Comparison of ENCODE assay signal across 8 mouse cellular contexts in the genomic region with DNA sequence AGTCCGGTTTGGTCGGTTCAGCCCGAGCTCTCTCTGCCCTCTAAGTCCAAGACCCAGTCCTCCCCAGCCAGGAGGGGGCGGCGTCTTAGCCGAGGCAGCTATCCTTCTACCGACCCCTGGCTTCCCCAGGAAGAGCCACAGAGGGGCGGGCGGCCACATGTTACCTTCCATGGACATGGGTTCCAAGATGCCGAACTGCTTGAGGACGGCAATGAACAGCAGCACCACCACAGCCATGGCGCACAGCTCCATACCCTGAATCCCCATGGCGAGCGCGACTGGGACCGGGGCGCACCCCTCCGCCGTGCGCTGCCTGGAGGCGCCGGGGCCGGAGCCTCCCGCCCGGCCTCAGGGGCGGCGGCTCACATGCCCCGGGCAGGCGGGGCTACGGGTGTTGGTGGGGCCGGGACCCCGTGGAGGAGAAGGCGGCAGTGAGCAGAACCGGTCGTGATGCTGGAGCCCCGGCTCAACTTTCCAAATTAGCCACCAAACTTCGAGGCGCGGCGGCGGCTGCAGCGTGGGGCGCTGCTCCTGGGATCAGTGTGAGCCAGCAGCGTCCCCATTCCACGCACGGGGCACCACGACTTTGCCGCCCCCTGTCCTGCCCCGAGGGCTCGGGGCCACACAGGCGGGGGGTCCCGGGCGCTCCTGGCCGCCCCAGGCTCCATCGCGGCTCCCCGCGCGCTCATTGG. TPM values are rescaled to one million over a fixed set of nuclear protein-coding genes. Genes with fewer than 3 reads are reported as not detected.
DNase-seq lines count a peak whose midpoint lies in the region; ATAC-seq and TF ChIP-seq lines count a peak whose summit lies in the region.

No protein-coding gene starts in this region.

- intact Hi-C loops in left cerebral cortex, postnatal 14 days (cut with DNase I): no loop called here

- no peaks in the 10 kb centered on the region for H3K9me3 ChIP-seq in limb, embryonic 12.5 days
- no peaks in the 10 kb centered on the region for H3K9me3 ChIP-seq in neural tube, embryonic 12.5 days

- WGBS in limb, embryonic 12.5 days: under 1% methylated on average over 59 of the region's 59 CpGs
- under 1% methylated on average over 59 of the region's 59 CpGs for WGBS in neural tube, embryonic 12.5 days

- H3K79me2 ChIP-seq in C2C12 (ENCODE audit: control insufficient read depth, insufficient read depth): no peaks in the 10 kb centered on the region

- no peaks in the 10 kb centered on the region for H3K36me3 ChIP-seq in C2C12 (ENCODE audit: control insufficient read depth, insufficient read depth)
- no peaks in the 10 kb centered on the region for H3K36me3 ChIP-seq in limb, embryonic 12.5 days
- no peaks in the 10 kb centered on the region for H3K36me3 ChIP-seq in neural tube, embryonic 12.5 days

- peak overlapping the region; percentile 96 for H3K4me2 ChIP-seq in limb, embryonic 12.5 days
- peak overlapping the region; percentile 70 for H3K4me2 ChIP-seq in neural tube, embryonic 12.5 days (replicated peaks)

- H3K27ac ChIP-seq in limb, embryonic 12.5 days: no peak overlapping the region
- H3K27ac ChIP-seq in neural tube, embryonic 12.5 days: no peak overlapping the region

- H3K79me3 ChIP-seq in C2C12 (ENCODE audit: low read depth): no peaks in the 10 kb centered on the region

- TF ChIP-seq CTCF in C2C12 (IDR thresholded peaks at IDR 0.05; ENCODE audit: control insufficient read depth, insufficient read depth, insufficient read length): no peak

- peaks cover 35% of the 10 kb centered on the region; the same call in 1 of the 2 replicates for H3K4me1 ChIP-seq in limb, embryonic 12.5 days (replicated peaks)
- peaks cover 25% of the 10 kb centered on the region for H3K4me1 ChIP-seq in neural tube, embryonic 12.5 days

- peak overlapping the region; percentile 51 for H3K9ac ChIP-seq in limb, embryonic 12.5 days (replicated peaks)
- H3K9ac ChIP-seq in neural tube, embryonic 12.5 days: peak overlapping the region; percentile 36; the same call in 1 of the 2 replicates

- DNase-seq in MN1 (ENCODE audit: low spot score): peak; percentile 36
- peak; percentile 18 for DNase-seq in forelimb bud, embryonic 11.5 days (ENCODE audit: low read depth, low spot score)
- no peak for DNase-seq in cerebellum, postnatal 14 days
- no peak for DNase-seq in left cerebral cortex, adult 18-20 months (ENCODE audit: low spot score in 2 of 2)
- no peak for DNase-seq in left cerebral cortex, postnatal 14 days (ENCODE audit: low spot score in 2 of 2)

- H3K4me3 ChIP-seq in C2C12 (ENCODE audit: insufficient read depth, poor library complexity, severe bottlenecking): peak overlapping the region; percentile 30
- H3K4me3 ChIP-seq in limb, embryonic 12.5 days (replicated peaks): peak overlapping the region; percentile 60
- H3K4me3 ChIP-seq in neural tube, embryonic 12.5 days: peak overlapping the region; percentile 38

- peak overlapping the region; percentile 60 for H3ac ChIP-seq in C2C12 (ENCODE audit: control insufficient read depth, insufficient read length, low read depth)

- peak; percentile 57 for ATAC-seq in limb, embryonic 12.5 days (ENCODE audit: insufficient number of reproducible peaks, insufficient read depth, low FRiP score, low TSS enrichment, low read depth)
- ATAC-seq in neural tube, embryonic 12.5 days (ENCODE audit: low FRiP score, low read depth): no peak

- H3K27me3 ChIP-seq in C2C12 (ENCODE audit: control insufficient read depth, insufficient read depth, insufficient read length): peaks cover 25% of the 10 kb centered on the region
- peaks cover 75% of the 10 kb centered on the region for H3K27me3 ChIP-seq in limb, embryonic 12.5 days
- H3K27me3 ChIP-seq in neural tube, embryonic 12.5 days (replicated peaks): peaks cover 76% of the 10 kb centered on the region

TF ChIP-seq in C2C12, 6 proteins besides CTCF, POLR2A, EP300 and RAD21:
- TF ChIP-seq MYOG (IDR thresholded peaks at IDR 0.05; ENCODE audit: control insufficient read depth, extremely low read depth, insufficient read length) (no peak), CEBPB (IDR thresholded peaks at IDR 0.05; ENCODE audit: low read depth) (no peak), MAX (IDR thresholded peaks at IDR 0.05) (no peak), USF1 (IDR thresholded peaks at IDR 0.05; ENCODE audit: low read depth) (no peak), MYOD1 (IDR thresholded peaks at IDR 0.05; ENCODE audit: control insufficient read depth, insufficient read length, low read depth) (no peak), FOSL1 (IDR thresholded peaks at IDR 0.05; ENCODE audit: insufficient read depth, low read length, poor library complexity, severe bottlenecking) (no peak)
TF ChIP-seq in C2C12: peak in this region for 0.

RNA-seq across cellular contexts. Expression of a gene that starts 37.6 kb away (rescaled TPM):
- 2.6 TPM for polyA plus RNA-seq in C2C12 (2012; fragmentation: generic; extraction: Trizol)
- 23.1 and 24.2 TPM in 2 replicates for polyA plus RNA-seq in limb, embryonic 12.5 days (2016; fragmentation: Nextera tagmentation; extraction: Ambion mirVana)
- 26.3 and 29.2 TPM in 2 replicates for polyA plus RNA-seq in neural tube, embryonic 12.5 days (2016; fragmentation: Nextera tagmentation; extraction: Ambion mirVana)
- total RNA-seq in left cerebral cortex, adult 18-20 months (2021): 10 to 100 TPM; 18.3 to 19.4 TPM
- 10 to 100 TPM; 16.7 to 17.6 TPM for total RNA-seq in left cerebral cortex, postnatal 14 days (2021)

RNA-seq across cellular contexts. Expression of a gene that starts 39.9 kb away (rescaled TPM):
- 0.33 TPM for polyA plus RNA-seq in C2C12 (2012; fragmentation: generic; extraction: Trizol)
- 1.0 and 1.4 TPM in 2 replicates for polyA plus RNA-seq in limb, embryonic 12.5 days (2016; fragmentation: Nextera tagmentation; extraction: Ambion mirVana)
- 1.6 TPM in 2 replicates for polyA plus RNA-seq in neural tube, embryonic 12.5 days (2016; fragmentation: Nextera tagmentation; extraction: Ambion mirVana)
- total RNA-seq in left cerebral cortex, adult 18-20 months (2021): 100 to 1,000 TPM; 114 to 130 TPM
- 10 to 100 TPM; 81.4 to 96.2 TPM for total RNA-seq in left cerebral cortex, postnatal 14 days (2021)

RNA-seq across cellular contexts. Expression of a gene that starts 57.0 kb away (rescaled TPM):
- polyA plus RNA-seq in C2C12 (2012; fragmentation: generic; extraction: Trizol): 0.02 TPM
- 0.30 and 0.33 TPM in 2 replicates for polyA plus RNA-seq in limb, embryonic 12.5 days (2016; fragmentation: Nextera tagmentation; extraction: Ambion mirVana)
- 0.14 TPM in 2 replicates for polyA plus RNA-seq in neural tube, embryonic 12.5 days (2016; fragmentation: Nextera tagmentation; extraction: Ambion mirVana)
- total RNA-seq in left cerebral cortex, adult 18-20 months (2021): under 1 TPM; 0.30 to 0.49 TPM
- under 1 TPM; 0.22 to 0.25 TPM for total RNA-seq in left cerebral cortex, postnatal 14 days (2021)

RNA-seq across cellular contexts. Expression of a gene that starts 59.3 kb away (rescaled TPM):
- polyA plus RNA-seq in C2C12 (2012; fragmentation: generic; extraction: Trizol): not detected
- polyA plus RNA-seq in limb, embryonic 12.5 days (2016; fragmentation: Nextera tagmentation; extraction: Ambion mirVana): 1.2 and 1.7 TPM in 2 replicates
- 0.32 and 0.60 TPM in 2 replicates for polyA plus RNA-seq in neural tube, embryonic 12.5 days (2016; fragmentation: Nextera tagmentation; extraction: Ambion mirVana)
- total RNA-seq in left cerebral cortex, adult 18-20 months (2021): under 1 TPM; 0.49 to 0.53 TPM
- total RNA-seq in left cerebral cortex, postnatal 14 days (2021): under 1 TPM; 0.08 to 0.18 TPM

Comparison
In these comparisons a context has a peak if more than half of its experiments do, and no peak if none do; other contexts are left out.
1. DNase-seq: peak in MN1 (single experiment) and forelimb bud, embryonic 11.5 days (single experiment); none in cerebellum, postnatal 14 days (0 of 2), left cerebral cortex, adult 18-20 months (0 of 2) and left cerebral cortex, postnatal 14 days (0 of 2).
2. Peak in every context shown above with its lines, with median percentiles within 50 percentile points of each other: H3K4me3 ChIP-seq.